Mouse (Mus musculus) megakaryocyte-erythroid progenitor cell, adult 5-6 weeks (primary cell): ENCODE data around the gene Xrcc1. TPM values are rescaled to one million over a fixed set of nuclear protein-coding genes. Genes with fewer than 3 reads are reported as not detected.

ENCODE experiments used
- ATAC-seq: replicated peaks from 2 replicates; pipeline ENCODE4 v1.8.0; 2016; ENCODE audit warnings: mild to moderate bottlenecking, inconsistent platforms; ENCODE audit not compliant: severe bottlenecking, poor library complexity, low FRiP score, low TSS enrichment
- total RNA-seq, 2 experiments: library from RNA; stranded (forward) in 1 of 2; stranded (reverse) in 1 of 2; fragments of 200-1000, 215-1000 nt in 1 of 2; fragments of >200 nt in 1 of 2; fragmentation: Nextera tagmentation in 1 of 2; gene quantifications; 2 replicates each; pipeline ENCODE4 v1.2.3; 2014 to 2017

Xrcc1 gene
- total RNA-seq, 2 experiments from 2014 or later = 36.6 to 93.7 TPM

GRCm38 (mm10) chr7:24525686-24526420 is 20.2 kb upstream of the Xrcc1 start:
- no peak for ATAC-seq

GRCm38 (mm10) chr7:24528861-24529260 is 17.2 kb upstream of the Xrcc1 start:
- peak; percentile 54 for ATAC-seq

GRCm38 (mm10) chr7:24529580-24529979 is 16.5 kb upstream of the Xrcc1 start:
- ATAC-seq = no peak

GRCm38 (mm10) chr7:24530062-24530931 is 15.8 kb upstream of the Xrcc1 start, which contains the start of gene Irgq:
TSS of gene Irgq (plus strand) at chr7:24530689.
- ATAC-seq = peak; percentile 80

- ATAC-seq = peak; percentile 65
These were observed 14.7 kb upstream of the Xrcc1 start for GRCm38 (mm10) chr7:24531211-24531971.

GRCm38 (mm10) chr7:24533031-24533571 is 13.0 kb upstream of the Xrcc1 start:
- ATAC-seq = no peak

GRCm38 (mm10) chr7:24533806-24534205 is 12.3 kb upstream of the Xrcc1 start:
- no peak for ATAC-seq

- ATAC-seq = no peak
These were observed 11.8 kb upstream of the Xrcc1 start for GRCm38 (mm10) chr7:24534301-24534700.

- no peak for ATAC-seq
These were observed 9.0 kb upstream of the Xrcc1 start for GRCm38 (mm10) chr7:24537081-24537480.

GRCm38 (mm10) chr7:24537591-24537990 is 8.5 kb upstream of the Xrcc1 start:
- no peak for ATAC-seq

GRCm38 (mm10) chr7:24538154-24538553 is 7.9 kb upstream of the Xrcc1 start:
- no peak for ATAC-seq

- ATAC-seq = no peak
These were observed 7.4 kb upstream of the Xrcc1 start for GRCm38 (mm10) chr7:24538701-24539100.

GRCm38 (mm10) chr7:24539686-24540085 is 6.4 kb upstream of the Xrcc1 start:
- no peak for ATAC-seq

- no peak for ATAC-seq
These were observed 1.6 kb upstream of the Xrcc1 start for GRCm38 (mm10) chr7:24544506-24544905.

- ATAC-seq = peak; percentile 100
These were observed 723 bp downstream of the Xrcc1 start for GRCm38 (mm10) chr7:24546634-24547389.

GRCm38 (mm10) chr7:24547534-24548036 is 1.5 kb downstream of the Xrcc1 start:
- no peak for ATAC-seq

- ATAC-seq = no peak
These were observed 6.1 kb downstream of the Xrcc1 start for GRCm38 (mm10) chr7:24551985-24552759.

GRCm38 (mm10) chr7:24555786-24556185 is 9.7 kb downstream of the Xrcc1 start:
- no peak for ATAC-seq
